Mouse (Mus musculus): ENCODE data around the gene Cmc1.

The Cmc1 gene

DNA sequence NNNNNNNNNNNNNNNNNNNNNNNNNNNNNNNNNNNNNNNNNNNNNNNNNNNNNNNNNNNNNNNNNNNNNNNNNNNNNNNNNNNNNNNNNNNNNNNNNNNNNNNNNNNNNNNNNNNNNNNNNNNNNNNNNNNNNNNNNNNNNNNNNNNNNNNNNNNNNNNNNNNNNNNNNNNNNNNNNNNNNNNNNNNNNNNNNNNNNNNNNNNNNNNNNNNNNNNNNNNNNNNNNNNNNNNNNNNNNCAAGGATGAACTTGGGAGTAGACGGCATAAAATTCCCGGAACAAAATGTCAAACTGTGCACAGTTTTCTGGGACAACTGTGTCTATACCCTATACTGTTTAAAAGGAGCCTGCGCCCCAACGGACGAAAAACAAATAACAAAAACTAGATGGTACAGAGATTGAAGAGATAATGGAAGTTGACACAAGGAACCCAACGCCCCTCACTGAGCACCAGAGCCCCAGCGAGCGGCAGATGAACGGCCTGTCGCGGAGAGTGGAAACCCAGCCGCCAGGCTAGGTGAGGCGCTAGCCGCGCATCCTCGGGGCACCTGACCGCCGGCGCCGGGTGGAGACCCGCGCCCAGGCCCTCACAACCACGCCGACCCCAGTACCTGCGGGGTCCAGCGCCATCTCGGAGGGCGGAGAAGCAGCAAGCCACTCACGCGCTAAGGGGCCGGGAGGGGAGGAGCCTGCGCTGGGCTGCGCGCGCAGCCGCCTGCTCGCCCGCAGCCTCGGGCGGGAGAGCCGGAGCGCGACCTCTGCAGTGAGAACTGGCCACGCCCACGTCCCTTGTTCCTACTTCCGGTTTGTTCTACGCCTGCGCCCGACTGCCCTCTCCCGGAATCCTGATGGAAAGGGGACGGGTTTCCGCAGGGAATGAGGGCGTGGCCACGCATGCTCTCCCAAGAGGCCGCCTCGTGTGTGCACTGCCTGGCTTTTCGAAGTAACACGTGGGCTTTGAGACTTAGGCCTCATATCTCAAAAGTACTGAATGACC lies at the start of gene Cmc1:
Gene Cmc1 (minus strand): TSS at position 771 of the 996 bp plus-strand sequence.
- in situ Hi-C loops (cut with MseI, MboI), result no loop called here

DNA sequence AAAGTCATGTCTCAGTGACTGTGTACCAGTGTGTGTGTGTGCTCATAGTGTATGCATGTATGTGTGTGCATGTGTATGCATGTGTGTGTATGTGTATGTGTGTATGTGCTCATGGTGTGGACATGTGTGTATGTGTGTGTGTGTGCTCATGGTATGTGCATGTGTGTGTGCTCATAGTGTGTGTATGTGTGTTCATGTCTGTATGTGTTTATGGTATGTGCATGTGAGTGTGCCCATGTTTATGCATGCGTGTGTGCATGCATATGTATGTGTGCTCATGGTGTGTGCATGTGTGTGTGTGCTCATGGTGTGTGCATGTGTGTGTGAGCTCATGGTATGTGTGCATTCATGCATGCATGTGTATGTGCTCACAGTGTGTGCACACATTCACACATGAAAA lies 48.6 kb upstream of the Cmc1 start:
- in situ Hi-C loops (cut with MseI, MboI), result no loop called here

DNA sequence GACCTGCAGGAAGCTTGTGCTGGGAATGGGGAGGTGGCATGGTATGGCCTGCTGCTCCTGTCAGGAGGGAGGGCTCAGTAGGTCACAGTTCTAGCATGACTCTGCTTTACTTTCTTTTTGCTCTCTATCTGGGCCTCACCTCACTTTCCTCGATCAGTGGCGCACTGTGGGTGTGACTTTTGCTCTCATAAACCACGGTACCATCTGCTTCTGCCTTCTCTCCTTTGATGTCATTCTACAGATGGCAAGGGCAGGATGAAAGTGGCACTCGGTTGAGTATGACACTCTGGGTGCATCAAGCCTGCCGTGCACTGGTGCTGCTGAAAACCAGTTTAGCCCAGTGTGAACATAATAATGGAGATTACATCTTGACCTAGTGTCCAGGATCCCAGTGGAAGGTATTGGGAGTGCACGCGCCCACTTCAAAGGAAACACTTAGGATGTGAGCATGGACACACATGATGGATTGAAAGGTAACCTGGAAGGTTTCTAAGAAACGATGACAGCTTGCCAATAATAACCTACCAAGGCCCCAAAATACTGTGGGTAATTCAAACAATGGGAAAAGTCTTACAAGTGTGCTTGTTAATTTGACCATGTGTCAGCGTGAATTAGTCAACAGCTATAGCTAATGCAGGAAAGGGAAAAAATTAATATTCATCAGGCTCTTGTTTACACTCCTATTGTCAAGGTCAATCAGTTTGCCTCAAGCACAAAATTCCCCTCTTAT lies 46.8 kb upstream of the Cmc1 start:
- in situ Hi-C loops (cut with MseI, MboI), result no loop called here

DNA sequence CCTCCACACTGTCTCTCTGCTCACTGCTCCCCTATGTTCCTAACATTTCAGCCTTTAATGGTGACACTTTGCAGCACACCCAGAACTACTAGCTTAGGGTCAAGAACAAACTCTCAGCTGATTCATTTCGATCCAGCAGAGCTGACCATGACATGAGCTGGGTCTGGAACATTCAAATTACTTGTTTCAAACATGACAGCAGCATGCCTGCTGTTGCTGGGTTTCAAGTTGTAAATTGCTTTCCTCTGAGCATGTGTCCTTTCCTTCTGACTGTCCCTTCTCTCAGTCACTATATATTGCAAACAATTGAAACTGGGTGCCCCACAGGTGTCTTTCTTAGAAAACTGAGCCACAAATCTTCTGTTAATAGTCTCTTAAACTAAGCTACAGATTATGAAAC lies 43.3 kb upstream of the Cmc1 start:
- in situ Hi-C loops (cut with MseI, MboI), result no loop called here

DNA sequence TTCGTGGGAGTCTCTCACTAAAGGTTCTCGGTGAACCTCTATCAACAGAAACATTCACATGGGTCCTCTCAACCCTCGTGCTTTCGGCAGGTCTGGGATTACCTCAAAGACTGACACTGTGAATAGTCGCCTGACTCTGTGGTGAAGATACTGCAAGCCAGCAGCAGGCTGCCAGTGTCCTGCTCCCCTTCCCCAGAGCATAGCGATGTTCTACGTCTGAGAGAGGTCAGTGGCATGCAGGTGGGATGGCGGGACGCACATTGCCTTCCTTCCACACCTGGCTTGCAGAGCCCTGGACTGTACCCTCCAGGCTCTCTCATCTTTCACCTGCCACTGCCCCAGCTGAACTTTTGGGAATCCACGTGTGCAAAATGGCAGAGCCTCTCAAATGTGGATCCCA lies 41.3 kb upstream of the Cmc1 start:
- in situ Hi-C loops (cut with MseI, MboI), result no loop called here

DNA sequence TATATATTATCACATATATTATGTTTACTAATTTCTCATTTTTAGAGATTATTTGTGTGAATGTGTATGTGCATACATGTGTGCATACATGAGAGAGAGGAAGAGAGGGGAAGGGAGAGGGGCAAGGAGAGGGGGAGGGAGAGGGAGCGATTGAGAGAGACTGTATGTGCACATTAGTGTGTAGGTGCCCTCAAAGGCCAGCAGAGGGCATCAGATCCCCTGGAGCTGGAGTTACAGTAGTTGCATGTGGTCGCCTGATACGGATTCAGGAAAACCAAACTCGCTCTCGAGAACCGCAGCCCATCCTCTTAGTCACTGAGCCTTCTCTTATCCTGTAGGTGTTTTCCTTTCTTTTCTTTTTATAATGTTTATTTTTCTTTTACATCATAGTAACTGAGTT lies 38.4 kb upstream of the Cmc1 start:
- in situ Hi-C loops (cut with MseI, MboI), result no loop called here

DNA sequence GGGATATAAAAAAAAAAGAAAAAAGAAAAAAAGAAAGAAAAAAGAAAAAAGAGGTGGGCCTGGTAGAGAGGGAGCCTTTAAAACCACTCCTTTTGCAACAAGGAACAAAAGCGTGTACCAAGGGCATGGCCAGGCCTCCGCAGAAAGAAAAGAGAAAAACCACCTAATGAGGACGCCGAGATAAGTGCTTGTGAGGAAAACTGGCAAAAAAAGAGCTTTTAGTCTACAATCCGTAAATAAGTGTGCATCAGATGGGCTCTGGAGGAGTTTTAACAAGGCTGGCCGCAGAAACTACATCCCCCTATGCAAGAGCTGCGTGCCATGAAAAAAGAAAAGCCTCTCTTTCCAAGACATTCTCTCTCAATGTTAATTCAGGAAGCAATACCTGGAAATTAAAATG lies 37.4 kb upstream of the Cmc1 start:
- in situ Hi-C loops (cut with MseI, MboI), result no loop called here

DNA sequence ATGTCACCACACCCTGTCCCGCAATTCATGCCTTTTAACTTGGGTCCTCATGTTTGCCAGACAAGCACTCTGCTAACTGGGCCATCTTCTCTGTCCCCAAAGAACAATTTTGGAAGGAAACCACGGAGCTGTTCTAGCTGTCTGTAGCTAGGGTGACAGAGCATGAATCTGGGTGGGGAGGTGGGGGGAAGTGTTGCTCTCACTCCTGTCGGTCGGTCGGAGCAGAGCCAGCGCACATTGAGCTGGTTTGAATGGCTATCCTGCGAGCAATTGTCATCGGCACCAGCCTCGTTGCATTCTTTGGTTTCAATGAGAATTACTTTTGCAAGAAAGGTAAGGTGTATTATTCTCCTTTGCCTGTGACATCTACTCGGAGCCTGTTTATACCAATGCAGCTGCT lies 36.8 kb upstream of the Cmc1 start:
- in situ Hi-C loops (cut with MseI, MboI), result no loop called here

DNA sequence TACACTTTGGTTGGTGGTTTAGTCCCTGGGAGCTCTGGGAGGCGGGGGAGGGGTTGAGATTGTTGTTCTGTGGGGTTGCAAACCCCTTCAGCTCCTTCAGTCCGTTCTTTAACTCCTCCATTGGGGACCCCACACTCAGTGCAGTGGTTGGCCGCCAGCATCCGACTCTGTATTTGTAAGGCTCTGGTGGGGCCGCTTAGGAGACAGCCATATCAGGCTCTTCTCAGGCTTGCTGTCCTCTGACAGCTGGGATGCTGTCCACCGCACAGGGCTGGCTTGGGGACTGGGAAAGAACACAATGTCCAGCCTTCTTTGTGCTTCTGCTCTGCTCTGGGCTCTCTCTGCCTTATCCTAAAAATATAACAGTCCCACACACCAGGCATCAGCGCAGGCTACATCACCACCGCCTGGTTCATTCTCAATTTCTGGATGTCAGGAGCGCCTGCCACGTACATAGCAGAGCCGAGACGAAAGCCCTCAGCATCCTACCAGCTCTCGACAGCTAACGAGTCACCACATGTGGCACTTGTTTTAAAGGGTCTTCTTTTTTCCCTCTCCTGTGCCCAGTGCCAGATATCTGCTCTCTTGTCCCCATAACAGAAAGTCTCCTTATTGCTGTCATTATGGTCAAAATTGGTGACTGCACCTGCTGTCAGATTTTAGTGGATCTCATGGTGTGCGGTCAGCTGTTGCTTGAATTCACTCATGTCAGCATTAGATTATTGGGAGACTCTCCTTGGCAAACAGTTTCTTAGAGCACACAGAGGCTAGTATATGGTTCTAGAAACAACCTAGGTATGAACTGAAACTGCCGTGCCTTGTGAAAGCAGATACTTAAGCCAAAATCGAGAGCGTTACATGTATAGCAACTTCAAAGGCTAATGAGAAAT lies 29.4 kb upstream of the Cmc1 start:
- in situ Hi-C loops (cut with MseI, MboI), result no loop called here

DNA sequence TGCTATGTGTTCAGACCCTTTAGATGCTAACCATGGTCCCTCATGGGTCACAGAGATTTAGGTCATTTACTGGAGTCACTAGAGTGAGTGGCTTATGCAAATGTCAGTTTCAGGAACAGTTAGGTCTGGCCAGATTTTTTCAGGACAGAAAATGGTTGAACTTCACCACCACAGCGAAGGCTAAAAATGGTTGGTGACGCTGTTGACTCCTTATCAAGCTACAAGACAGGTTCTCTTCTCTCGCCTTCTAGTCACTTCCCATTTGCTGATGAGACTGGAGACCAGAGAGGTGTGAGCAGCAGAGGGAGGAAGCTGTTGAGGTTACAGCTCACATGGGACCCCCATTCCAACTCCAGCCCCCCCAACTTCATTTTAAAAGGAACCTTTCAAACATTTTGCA lies 26.7 kb upstream of the Cmc1 start:
- in situ Hi-C loops (cut with MseI, MboI), result no loop called here

DNA sequence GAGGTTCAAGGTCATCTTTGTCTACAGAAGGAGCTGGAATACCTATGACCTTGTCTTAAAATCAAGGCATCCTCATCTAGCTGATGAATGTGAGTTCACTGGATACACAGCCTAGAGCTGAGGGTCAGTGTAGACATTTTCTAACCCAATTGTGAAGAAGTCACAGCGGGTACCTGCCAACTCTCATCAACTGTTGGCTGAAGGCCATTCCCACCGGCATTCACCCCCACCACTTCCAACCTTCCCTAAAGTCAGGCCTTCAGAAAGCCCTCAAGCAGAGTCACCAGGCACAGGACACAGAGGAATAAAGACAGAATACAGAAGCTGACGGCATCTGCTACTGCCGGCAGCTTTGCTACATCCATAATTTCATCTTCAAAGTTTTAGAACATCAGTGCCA lies 25.4 kb upstream of the Cmc1 start:
- in situ Hi-C loops (cut with MseI, MboI), result no loop called here

DNA sequence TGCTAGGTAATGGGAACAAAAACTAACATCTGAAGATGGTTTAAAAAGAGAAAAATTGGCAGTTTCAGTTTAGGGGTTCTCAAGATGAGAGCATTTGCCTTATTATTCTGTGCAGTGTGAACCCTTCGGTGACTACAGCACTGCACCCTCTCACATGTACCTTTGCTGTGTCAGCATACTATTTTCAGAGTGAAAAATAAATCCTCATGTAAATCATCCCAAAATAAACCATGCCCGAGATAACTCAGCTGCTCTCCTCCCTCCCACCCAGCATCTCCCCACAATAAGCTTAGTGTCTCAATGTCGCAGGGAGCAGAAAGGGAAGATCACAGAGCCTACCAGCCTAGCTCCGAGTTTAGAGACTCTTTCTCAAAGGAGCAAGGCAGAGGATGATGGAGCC lies 23.1 kb upstream of the Cmc1 start:
- in situ Hi-C loops (cut with MseI, MboI), result no loop called here

DNA sequence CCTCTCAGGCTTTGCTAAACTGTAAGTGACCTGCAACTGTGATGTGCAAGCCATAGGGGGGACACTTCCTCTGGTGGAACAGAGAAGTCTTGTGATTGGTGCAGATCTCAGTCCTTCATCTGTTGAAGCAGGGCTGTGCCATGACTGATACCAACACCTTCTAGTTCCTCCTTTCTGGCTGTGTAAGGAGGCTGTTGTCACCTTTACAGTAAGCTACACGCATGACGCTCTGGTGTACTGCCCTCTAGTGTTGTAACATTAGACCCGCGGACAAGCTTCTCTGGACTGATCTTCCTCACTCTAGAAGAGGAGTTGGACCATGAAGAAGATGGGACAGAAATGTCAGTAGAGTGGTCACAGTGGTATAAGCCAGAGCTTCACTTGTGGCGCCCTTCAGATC lies 18.6 kb upstream of the Cmc1 start:
- in situ Hi-C loops (cut with MseI, MboI), result loop anchor here in 1 of 2 experiments (10.0 kb wide), 2 partner anchors 114 to 316 kb away; no protein-coding TSS in a partner anchor

DNA sequence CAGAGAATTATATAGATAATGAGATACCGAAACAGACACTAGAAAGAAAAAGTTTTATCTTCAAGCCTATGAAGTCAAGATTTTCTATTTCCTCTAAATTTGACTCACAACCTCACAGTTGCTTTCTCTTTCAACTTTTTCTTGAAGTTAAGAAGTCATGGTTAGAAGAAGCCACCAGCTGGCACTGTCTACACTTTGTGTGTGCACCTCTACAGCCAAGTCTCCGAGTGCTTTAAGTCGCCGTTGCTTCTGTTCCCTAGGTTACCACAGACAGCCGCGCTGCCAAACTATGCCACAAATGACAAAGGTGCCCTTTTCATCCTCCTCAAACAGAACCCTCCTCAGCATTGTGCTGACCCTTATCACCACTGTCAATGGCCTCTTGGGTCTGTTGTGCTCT lies 17.6 kb upstream of the Cmc1 start:
- in situ Hi-C loops (cut with MseI, MboI), result loop anchor here in 1 of 2 experiments (10.0 kb wide), 2 partner anchors 113 to 317 kb away; no protein-coding TSS in a partner anchor

DNA sequence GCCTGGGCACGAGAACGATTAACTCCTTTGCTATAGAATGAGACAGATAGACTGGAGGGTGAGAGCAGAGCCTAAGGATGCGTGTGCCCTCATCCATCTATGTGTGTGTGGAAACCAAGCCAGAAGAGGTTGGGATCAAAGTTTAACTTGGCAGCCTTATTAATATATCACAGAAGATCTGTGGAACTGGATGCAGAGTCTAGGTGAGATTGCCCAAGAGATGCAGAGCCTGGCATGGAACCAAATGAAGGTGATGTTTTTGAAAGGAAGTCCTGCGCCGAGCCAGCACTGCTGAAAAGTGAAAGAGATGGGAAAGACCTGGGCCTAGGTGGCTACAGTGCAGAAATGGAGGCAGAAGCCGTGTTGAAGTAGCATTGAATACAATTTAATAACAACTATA lies 11.6 kb upstream of the Cmc1 start:
- in situ Hi-C loops (cut with MseI, MboI), result loop anchor here in 1 of 2 experiments (10.0 kb wide), 2 partner anchors 107 to 323 kb away; no protein-coding TSS in a partner anchor

DNA sequence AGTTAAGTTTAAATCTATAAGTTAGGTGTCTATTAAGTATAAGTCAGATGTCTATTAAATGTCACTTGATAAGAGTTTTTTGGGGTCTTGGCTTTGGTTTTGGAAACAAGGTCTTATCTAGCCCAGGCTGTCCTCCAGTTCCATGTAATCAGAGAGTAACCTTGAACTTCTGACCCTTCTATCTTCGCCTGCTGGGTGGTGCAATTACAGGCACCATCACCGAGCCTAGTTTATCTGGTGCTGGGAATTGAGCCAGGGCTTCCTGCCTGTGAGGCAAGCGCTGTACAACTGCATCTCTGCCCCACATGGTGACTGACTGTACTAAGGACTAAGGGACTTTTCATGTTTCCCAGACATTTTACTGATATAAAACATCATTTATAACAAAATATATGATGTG lies 10.0 kb upstream of the Cmc1 start:
- in situ Hi-C loops (cut with MseI, MboI), result loop anchor here in 1 of 2 experiments (10.0 kb wide), 2 partner anchors 105 to 325 kb away; no protein-coding TSS in a partner anchor

DNA sequence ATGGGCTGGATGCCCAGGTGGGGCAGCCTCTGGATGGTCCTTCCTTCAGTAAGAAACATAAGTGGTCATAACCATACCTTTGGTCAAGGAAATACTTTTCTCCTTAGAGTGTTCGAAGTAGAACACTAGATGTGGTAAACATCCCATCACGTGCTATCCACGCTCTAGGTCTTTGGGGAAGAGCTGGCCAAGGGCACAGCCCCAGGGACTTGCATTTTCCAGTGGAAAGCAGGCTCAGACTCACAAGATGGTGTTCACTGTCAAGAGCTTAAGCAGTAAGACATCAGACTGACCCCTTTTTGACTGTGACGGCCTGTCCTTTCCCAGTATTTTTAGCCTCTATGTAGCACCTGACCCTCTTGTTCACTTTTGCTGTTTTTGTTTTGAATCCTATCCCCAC lies 8.2 kb upstream of the Cmc1 start:
- in situ Hi-C loops (cut with MseI, MboI), result no loop called here

DNA sequence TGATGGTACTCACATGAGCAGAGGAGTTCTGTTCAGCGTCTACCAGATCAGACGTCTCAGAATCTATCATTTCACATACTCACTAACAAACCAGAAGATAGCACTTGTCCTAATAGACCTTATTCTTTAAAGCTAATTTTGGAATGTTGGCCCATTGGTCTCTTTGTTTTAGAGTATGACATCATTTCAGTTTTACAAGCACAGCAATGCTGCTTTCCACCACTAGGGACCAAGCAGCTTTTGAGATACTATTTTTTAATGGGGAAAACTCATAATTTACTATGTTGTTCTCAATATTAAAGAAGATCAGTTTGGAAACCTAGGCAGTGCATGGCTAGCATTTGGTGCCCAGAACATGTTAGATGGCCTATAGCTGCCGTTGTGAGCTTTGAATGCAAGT lies 7.3 kb upstream of the Cmc1 start:
- in situ Hi-C loops (cut with MseI, MboI), result no loop called here

DNA sequence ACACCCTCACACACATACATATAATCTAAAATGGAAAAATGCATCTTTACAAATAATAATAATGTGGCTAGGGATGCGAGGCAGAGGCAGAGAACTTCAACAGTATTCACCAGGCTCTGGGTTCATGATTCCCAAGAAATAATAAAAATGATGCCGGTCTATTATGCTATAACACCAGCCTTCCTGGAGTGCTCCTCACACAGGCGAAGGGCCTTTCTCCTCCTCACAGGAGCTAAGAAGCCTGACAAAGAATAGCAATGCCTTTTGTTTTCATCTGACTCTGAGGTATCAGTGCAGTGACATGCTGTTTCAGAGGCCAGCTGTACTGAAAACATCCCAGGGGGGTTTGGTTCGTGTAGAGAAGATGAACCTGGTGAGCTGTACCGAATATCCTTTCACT lies 4.7 kb upstream of the Cmc1 start:
- in situ Hi-C loops (cut with MseI, MboI), result no loop called here

DNA sequence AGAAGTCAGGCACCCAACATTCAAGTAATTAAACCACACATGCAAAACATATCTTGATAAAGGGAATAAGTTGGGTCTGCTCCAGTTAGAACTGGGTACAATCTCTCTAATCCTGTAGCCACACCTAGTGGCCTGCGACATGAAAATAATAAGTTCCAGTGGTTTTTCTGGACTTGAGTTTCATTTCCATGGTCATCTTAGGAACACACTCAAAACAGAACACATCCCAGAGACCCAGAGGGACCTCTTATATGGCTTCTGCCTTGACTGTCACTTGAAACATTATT lies 1.2 kb upstream of the Cmc1 start:
- in situ Hi-C loops (cut with MseI, MboI), result no loop called here

DNA sequence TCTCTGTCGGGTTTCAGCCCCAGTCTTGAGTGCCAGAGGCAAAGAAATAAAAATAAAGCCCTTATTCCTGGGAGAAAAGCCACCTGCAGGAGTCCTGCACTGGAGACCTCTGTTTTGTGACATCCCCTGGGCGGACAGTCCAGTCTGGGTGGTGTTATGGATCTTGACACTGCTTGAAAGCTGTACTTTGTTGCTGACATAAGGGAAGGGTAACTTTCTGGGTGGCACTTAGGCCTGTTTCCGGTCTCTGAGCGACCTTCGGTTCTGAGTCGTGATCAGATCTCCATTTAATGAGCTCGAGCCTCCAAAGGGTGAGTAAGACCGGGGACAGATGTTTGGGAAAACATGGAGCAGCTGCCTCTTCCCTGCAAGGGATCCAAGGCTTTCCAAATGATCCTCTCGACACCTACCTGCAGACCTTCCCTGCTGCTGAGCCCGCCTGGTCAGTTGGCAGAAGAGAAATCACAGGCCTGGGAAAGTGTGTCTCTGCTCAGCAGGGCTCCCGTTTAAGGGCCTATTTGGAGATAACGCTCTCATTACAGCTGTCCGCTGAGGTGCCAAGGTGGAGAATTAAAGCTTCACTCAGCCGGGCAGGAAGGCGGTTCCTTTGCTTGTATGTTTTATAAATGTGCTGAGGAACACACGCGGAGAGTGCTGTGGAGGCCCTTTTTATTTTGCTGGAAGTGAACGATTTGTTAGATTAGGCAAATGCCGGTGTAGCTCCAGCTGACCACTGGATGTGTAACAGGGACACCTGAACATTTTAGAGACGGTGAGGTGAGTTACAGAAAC lies 648 bp upstream of the Cmc1 start:
- in situ Hi-C loops (cut with MseI, MboI), result no loop called here
